8 mouse cellular contexts compared by ENCODE assay signal in the genomic region with DNA sequence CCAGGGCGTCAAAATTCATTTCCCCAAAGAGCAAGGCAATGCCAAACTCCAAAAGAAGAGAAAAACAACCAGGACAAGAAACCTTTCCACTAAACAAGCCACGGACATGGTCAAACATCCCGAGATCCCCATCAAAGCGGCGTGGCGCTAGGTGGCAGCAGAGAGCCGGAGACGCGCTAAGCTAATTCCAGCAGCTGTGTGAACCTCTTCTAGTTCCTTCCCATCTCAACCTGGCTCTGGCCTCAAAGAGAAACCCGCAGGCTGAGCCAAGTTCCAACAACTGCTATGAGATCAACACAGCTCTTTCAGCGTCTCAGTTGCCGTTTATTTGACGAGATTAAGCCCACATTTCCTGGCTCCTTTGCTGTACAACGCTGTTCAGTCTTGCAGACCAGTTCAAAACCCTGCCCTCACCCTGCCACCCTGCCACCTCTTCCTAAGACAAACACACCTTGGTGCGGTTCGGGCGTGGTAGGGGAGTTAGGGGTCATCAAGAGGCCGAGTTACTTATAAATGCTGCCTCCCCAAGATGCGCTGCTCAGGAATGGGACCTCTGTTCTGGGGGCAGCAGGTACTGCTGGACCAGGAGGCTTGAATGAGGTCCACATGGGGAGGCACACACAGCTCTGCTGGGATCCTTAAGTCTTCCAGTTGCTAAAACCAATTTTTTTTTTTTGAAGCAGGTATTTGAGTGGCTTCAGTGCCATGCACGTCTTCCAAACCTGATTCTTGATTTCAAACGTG. TPM values are rescaled to one million over a fixed set of nuclear protein-coding genes. Genes with fewer than 3 reads are reported as not detected.
A peak's percentile ranks its signal among the peaks of the same experiment; 100 is the strongest.
DNase-seq lines count a peak whose midpoint lies in the region; ATAC-seq and TF ChIP-seq lines count a peak whose summit lies in the region.

No protein-coding gene starts in this region.

- no peak overlapping the region for H3K9ac ChIP-seq in forebrain, postnatal 0 days

- H3K4me2 ChIP-seq in forebrain, postnatal 0 days (ENCODE audit: low read depth): no peak overlapping the region

- peak; percentile 95 for TF ChIP-seq CTCF in forebrain, postnatal 0 days (IDR thresholded peaks at IDR 0.05; ENCODE audit: low read depth)

- H3K4me1 ChIP-seq in forebrain, postnatal 0 days (ENCODE audit: insufficient read depth): no peaks in the 10 kb centered on the region

- H3K27ac ChIP-seq in forebrain, postnatal 0 days (ENCODE audit: low read depth, low read length): no peak overlapping the region

- peak; percentile 55 for ATAC-seq in forebrain, postnatal 0 days

- no peaks in the 10 kb centered on the region for H3K9me3 ChIP-seq in forebrain, postnatal 0 days (ENCODE audit: low read length)

- no peaks in the 10 kb centered on the region for H3K27me3 ChIP-seq in forebrain, postnatal 0 days (ENCODE audit: insufficient read depth, low read length)

- WGBS in forebrain, postnatal 0 days: 23% methylated on average over 21 of the region's 21 CpGs

- H3K4me3 ChIP-seq in forebrain, postnatal 0 days (ENCODE audit: low read depth, low read length): no peak overlapping the region

- peak; percentile 78 for DNase-seq in R1 (ENCODE audit: low read depth, low spot score)
- DNase-seq in cerebellum, adult 11-12 months: peak; percentile 45
- DNase-seq in forebrain, postnatal 0 days: peak; percentile 85
- peak; percentile 64 for DNase-seq in induced T-regulatory cell, adult 2 months (ENCODE audit: low read depth)
- peak; percentile 54 to 94 for DNase-seq in left cerebral cortex, adult 8-10 months (ENCODE audit: low spot score in 2 of 2)
- DNase-seq in mesoderm, embryonic 11.5 days (ENCODE audit: low read depth, low spot score): peak; percentile 84
- peak; percentile 25 for DNase-seq in skeletal muscle tissue, adult 2 months (ENCODE audit: low read depth, low spot score)
- DNase-seq in urinary bladder, postnatal 4 days (ENCODE audit: low spot score in 2 of 2): peak; percentile 71 to 88

- no peaks in the 10 kb centered on the region for H3K36me3 ChIP-seq in forebrain, postnatal 0 days (ENCODE audit: insufficient read depth)

RNA-seq across cellular contexts. Expression of gene Kbtbd8, which starts 18.5 kb away (rescaled TPM):
- total RNA-seq in forebrain, postnatal 0 days (2014; rRNA removed): 6.0 and 7.3 TPM in 2 replicates
- polyA plus RNA-seq in forebrain, postnatal 0 days (2015; fragmentation: Nextera tagmentation; extraction: Ambion mirVana): 1.2 and 1.3 TPM in 2 replicates
- 10 to 100 TPM in 3 of 4 experiments, 1 to 10 TPM in 1; 8.0 to 14.1 (median 12.2) TPM for total RNA-seq in left cerebral cortex, adult 8-10 months (2022)

Comparison
In these comparisons a context has a peak if more than half of its experiments do, and no peak if none do; other contexts are left out.
1. DNase-seq: peak in every context shown above with its lines; median percentile 85 in forebrain, postnatal 0 days; 84 in mesoderm, embryonic 11.5 days; 80 in urinary bladder, postnatal 4 days; 78 in R1; 74 in left cerebral cortex, adult 8-10 months; 64 in induced T-regulatory cell, adult 2 months; 45 in cerebellum, adult 11-12 months; 25 in skeletal muscle tissue, adult 2 months.